Mouse (Mus musculus) liver, adult 2 months (tissue): Measurements from ENCODE around the gene Agfg2.

Experiments used
- CTCF ChIP-seq: fragments of 200-500 bp; IDR thresholded peaks from 2 replicates; pipeline ENCODE4 v1.5.1; 2011; ENCODE audit warnings: low read depth, low read length, control low read depth
- POLR2A ChIP-seq: fragments of 200-500 bp; IDR thresholded peaks from 2 replicates; pipeline ENCODE4 v1.6.1; 2011; ENCODE audit warnings: low read length, control low read depth; ENCODE audit not compliant: insufficient read depth; ENCODE audit errors: extremely low read depth

- TF ChIP-seq CTCF (no peak), POLR2A (peak; percentile 74; the same call in 1 of the 2 replicates)
Measured at GRCm38 (mm10) chr5:137600619-137601364, 83.7 kb downstream of the Agfg2 start, which contains the start of gene Mospd3.
